7 mouse cellular contexts compared by ENCODE assay signal in genomic region chr4:102049368-102049767, GRCm38 (mm10). TPM values are rescaled to one million over a fixed set of nuclear protein-coding genes. Genes with fewer than 3 reads are reported as not detected.
DNase-seq lines count a peak whose midpoint lies in the region; ATAC-seq and TF ChIP-seq lines count a peak whose summit lies in the region.
"Not testable (repeated sequence)": the region's sequence is repeated elsewhere in the genome, so short reads cannot be mapped to it uniquely, and the experiment has no call there.

No protein-coding gene starts in this region.

- not testable (repeated sequence) for H3K36me3 ChIP-seq in forebrain, embryonic 13.5 days (ENCODE audit: poor library complexity, severe bottlenecking); heart, embryonic 14.5 days (ENCODE audit: control insufficient read depth, insufficient read depth, low read length); intestine, postnatal 0 days (ENCODE audit: control insufficient read depth, insufficient read depth); liver, embryonic 13.5 days

- H3K9ac ChIP-seq in forebrain, embryonic 13.5 days; heart, embryonic 14.5 days (ENCODE audit: low read length); intestine, postnatal 0 days (ENCODE audit: low read depth, low read length); liver, embryonic 13.5 days: not testable (repeated sequence)

- DNase-seq in liver, embryonic 13.5 days, result not testable (repeated sequence)

- not testable (repeated sequence) for H3K27me3 ChIP-seq in forebrain, embryonic 13.5 days; heart, embryonic 14.5 days (ENCODE audit: control insufficient read depth, insufficient read depth, low read length); intestine, postnatal 0 days (replicated peaks; ENCODE audit: control insufficient read depth, insufficient read depth, low read length); liver, embryonic 13.5 days

- H3K4me2 ChIP-seq in forebrain, embryonic 13.5 days; heart, embryonic 14.5 days (ENCODE audit: low read length); intestine, postnatal 0 days (replicated peaks; ENCODE audit: low read depth); liver, embryonic 13.5 days: not testable (repeated sequence)

- not testable (repeated sequence) for TF ChIP-seq CTCF in intestine, postnatal 0 days (IDR thresholded peaks at IDR 0.05; ENCODE audit: low read depth)

- WGBS in forebrain, embryonic 13.5 days, result 94% methylated on average over 14 of the region's 14 CpGs
- 93% methylated on average over 14 of the region's 14 CpGs for WGBS in heart, embryonic 14.5 days
- 98% methylated on average over 14 of the region's 14 CpGs for WGBS in intestine, postnatal 0 days
- 86% methylated on average over 14 of the region's 14 CpGs for WGBS in liver, embryonic 13.5 days (ENCODE audit: insufficient replicate concordance)

- not testable (repeated sequence) for H3K27ac ChIP-seq in forebrain, embryonic 13.5 days; heart, embryonic 14.5 days (replicated peaks in 1 of 2; ENCODE audit: control insufficient read depth in 1 of 2, insufficient read depth in 1 of 2, low read depth in 2 of 2, low read length in 2 of 2); intestine, postnatal 0 days (ENCODE audit: low read depth, low read length); liver, embryonic 13.5 days

- not testable (repeated sequence) for H3K9me3 ChIP-seq in forebrain, embryonic 13.5 days (replicated peaks); heart, embryonic 14.5 days (ENCODE audit: control insufficient read depth, low read length); intestine, postnatal 0 days (ENCODE audit: control insufficient read depth); liver, embryonic 13.5 days (replicated peaks)

- ATAC-seq in common myeloid progenitor, adult 5-6 weeks (replicated peaks; ENCODE audit: low read depth, poor library complexity, severe bottlenecking), result peak; percentile 86
- peak; percentile 77 for ATAC-seq in forebrain, embryonic 13.5 days
- peak; percentile 64; the same call in 1 of the 2 replicates for ATAC-seq in heart, embryonic 14.5 days (ENCODE audit: insufficient number of reproducible peaks, insufficient read depth, low FRiP score, low read depth)
- 0 out of 2 replicates have a peak, but pooled peaks have one; percentile 36 for ATAC-seq in intestine, postnatal 0 days
- peak; percentile 87 for ATAC-seq in liver, embryonic 13.5 days (ENCODE audit: low read depth)
- ATAC-seq in megakaryocyte progenitor cell, adult 5-6 weeks (replicated peaks; ENCODE audit: poor library complexity), result peak; percentile 97
- ATAC-seq in monocyte, adult 5-6 weeks (replicated peaks; ENCODE audit: insufficient number of reproducible peaks, low FRiP score, low TSS enrichment, poor library complexity, severe bottlenecking), result peak; percentile 94

- H3K4me3 ChIP-seq in forebrain, embryonic 13.5 days; heart, embryonic 14.5 days (ENCODE audit: control insufficient read depth in 1 of 2, insufficient read depth in 1 of 2, low read depth in 1 of 2, low read length in 2 of 2); intestine, postnatal 0 days (ENCODE audit: low read depth, low read length); liver, embryonic 13.5 days (replicated peaks): not testable (repeated sequence)

- H3K4me1 ChIP-seq in forebrain, embryonic 13.5 days; heart, embryonic 14.5 days (ENCODE audit: control insufficient read depth in 2 of 2, insufficient read depth in 2 of 2, low read length in 2 of 2); intestine, postnatal 0 days (replicated peaks; ENCODE audit: control insufficient read depth, insufficient read depth, low read length); liver, embryonic 13.5 days (replicated peaks): not testable (repeated sequence)

RNA-seq across cellular contexts. Expression of gene Pde4b, which starts 38.0 kb away (rescaled TPM):
- total RNA-seq in common myeloid progenitor, adult 5-6 weeks (2017), result 68.7 and 85.2 TPM in 2 replicates
- 12.7 and 14.5 TPM in 2 replicates for polyA plus RNA-seq in forebrain, embryonic 13.5 days (2015; fragmentation: Nextera tagmentation; extraction: Ambion mirVana)
- 29.2 and 30.5 TPM in 2 replicates for polyA plus RNA-seq in heart, embryonic 14.5 days (2014; fragmentation: Nextera tagmentation; extraction: Ambion mirVana)
- 6.9 and 8.5 TPM in 2 replicates for polyA plus RNA-seq in intestine, postnatal 0 days (2015; fragmentation: Nextera tagmentation; extraction: Ambion mirVana)
- polyA plus RNA-seq in liver, embryonic 13.5 days (2015; fragmentation: Nextera tagmentation; extraction: Ambion mirVana), result 2.2 and 3.2 TPM in 2 replicates
- total RNA-seq in megakaryocyte progenitor cell, adult 5-6 weeks (2015), result 16.1 and 22.6 TPM in 2 replicates
- 14.4 and 19.2 TPM in 2 replicates for total RNA-seq in megakaryocyte progenitor cell, adult 5-6 weeks (2017)
- total RNA-seq in monocyte, adult 5-6 weeks (2017), result 137 to 259 TPM (median 236 TPM) in 3 replicates

Comparison
In these comparisons a context has a peak if more than half of its experiments do, and no peak if none do; other contexts are left out.
1. ATAC-seq: peak in every context shown above with its lines; median percentile 97 in megakaryocyte progenitor cell, adult 5-6 weeks; 94 in monocyte, adult 5-6 weeks; 87 in liver, embryonic 13.5 days; 86 in common myeloid progenitor, adult 5-6 weeks; 77 in forebrain, embryonic 13.5 days; 64 in heart, embryonic 14.5 days; 36 in intestine, postnatal 0 days.